Mouse (Mus musculus): ENCODE measurements around the gene Cradd.

Gene Cradd

DNA sequence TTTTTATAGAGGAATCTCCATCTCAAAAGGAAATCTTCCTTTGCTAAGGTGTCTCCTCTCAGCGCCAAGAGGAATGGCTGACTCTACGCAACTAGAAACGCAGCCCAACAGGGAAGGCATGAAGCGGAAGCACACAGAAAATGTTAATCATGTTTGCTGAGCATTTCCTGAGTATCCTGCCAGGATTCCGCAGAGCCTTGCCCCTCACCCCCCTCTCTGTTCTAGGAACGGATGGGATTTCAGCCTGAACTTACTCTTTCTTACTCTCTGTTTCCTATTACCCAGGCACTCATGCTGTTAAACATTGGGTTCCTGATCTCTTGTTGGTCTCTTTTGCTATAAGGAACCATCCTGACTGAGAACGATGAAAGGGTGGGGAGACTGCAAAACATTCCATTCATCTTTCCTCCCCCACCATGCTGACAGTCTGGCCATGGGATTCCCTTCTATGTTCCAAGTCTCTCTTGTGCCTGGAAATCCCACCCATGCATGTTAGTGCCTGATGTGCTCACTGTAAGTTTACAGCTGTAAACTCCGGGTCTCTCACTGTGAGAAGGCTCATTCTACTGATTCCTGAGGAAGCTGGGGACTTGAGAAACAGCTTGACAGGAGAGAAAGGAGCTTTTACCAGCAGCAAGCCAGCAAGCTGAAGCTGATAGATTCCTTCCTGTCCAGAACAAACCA, 161.1 kb downstream of the Cradd start:
- no peak for DNase-seq (ENCODE audit: low read depth, low spot score)

DNA sequence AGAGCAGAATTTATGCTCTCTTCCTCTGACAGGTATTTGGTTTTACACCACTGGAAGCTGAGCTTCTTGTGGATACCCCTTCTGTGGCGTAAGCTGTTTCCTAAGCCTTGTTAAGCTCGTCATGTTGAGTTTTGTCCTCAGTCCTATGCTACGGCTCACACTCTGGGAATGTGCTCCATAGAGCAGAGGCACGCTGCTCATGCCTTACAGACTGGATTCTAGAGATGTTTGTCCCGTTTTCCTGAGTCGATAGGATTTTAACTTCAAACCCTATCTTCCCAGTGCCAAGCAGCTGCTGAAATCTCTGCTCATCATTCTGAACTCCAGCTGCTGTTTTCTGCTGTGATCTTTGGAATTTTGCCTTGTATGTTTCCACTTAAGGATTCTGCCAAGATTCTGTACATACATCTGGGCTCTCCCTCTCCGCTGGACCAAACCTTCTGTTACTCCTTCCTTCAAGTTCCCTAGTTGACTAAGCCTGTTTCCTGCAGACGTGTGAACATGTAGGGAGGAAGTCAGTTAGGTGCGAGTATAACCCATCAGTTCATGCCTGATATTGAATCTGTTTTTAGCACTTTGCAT, 164.2 kb downstream of the Cradd start:
- DNase-seq (ENCODE audit: low read depth, low spot score): no peak

DNA sequence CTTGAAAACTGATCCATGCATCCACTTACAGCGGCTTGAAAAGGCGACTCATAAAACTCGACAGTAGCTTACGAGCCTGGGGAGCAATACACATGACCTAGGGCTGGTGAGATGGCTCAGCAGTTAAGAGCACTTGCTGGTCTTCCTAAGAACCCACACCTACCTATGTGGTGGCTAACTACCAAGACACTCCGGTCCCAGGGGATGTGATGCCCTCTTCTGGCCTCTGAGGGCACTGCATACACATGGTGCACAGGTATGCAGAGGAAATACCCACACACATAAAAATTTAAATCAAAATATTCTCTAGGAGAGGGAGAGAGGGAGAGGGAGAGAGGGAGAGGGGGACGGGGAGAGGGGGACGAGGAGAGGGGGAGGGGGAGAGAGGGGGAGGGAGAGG, 167.5 kb downstream of the Cradd start:
- DNase-seq (ENCODE audit: low read depth, low spot score): no peak

DNA sequence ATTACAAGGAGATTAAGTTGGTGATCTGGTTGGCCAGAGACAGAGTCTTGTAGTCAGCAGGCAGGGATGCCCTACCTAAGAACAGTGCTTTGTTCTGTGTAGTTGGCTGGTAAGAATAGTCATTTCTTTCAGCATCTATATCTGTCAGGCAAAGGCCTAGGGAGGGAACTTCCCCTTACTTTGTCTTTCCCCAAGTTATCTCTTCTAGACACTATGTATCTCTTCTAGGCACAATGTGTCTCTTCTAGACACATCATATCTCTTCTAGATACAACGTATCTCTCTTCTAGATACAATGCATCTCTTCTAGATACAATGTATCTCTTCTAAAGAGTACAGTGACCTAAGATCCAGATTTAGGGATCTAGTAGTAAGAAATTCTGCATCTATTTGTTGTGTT, 169.3 kb downstream of the Cradd start:
- DNase-seq (ENCODE audit: low read depth, low spot score): no peak

DNA sequence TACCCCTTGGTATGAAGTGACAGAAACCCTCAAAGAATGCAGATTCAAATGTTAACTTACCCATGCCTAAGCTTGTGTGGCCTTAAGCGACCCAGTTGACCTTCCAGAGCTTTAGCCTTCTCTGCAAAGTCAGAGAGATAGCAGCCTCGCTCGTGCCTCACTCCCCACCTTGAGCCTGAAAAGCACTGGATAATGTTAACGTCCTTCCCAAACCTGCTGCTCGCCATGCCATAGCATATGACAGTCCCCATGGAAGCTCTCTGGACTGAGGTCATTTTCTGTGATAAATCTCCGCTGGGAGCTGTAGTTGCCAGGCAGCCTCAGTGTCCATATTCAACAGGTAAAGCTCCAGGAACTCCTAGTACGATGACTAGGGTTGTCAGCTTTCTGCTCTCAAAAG, 170.7 kb downstream of the Cradd start:
- DNase-seq (ENCODE audit: low read depth, low spot score): no peak

DNA sequence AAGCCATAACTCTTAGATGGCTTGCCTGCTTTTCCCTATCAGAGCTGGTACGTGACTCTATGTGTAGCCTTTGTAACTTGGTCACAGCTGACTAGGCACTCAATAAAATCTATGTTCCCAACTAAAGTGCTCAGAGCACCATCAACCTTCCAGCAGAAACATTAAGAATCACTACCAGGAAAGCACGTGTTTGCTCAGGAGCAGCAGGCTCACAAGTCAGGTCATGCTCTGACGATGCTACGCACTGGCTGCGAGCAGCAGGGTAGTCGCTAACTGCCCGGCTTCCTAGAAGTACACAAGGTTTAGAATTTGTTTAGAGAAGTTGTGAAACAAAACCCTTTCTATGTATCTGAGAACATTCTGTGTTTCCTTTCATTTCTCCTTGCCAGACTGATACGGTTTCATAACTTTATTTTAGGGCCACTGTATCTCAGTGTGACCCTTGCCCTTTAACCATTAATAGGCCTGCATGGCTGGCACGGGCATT, 171.4 kb downstream of the Cradd start:
- DNase-seq (ENCODE audit: low read depth, low spot score): no peak

DNA sequence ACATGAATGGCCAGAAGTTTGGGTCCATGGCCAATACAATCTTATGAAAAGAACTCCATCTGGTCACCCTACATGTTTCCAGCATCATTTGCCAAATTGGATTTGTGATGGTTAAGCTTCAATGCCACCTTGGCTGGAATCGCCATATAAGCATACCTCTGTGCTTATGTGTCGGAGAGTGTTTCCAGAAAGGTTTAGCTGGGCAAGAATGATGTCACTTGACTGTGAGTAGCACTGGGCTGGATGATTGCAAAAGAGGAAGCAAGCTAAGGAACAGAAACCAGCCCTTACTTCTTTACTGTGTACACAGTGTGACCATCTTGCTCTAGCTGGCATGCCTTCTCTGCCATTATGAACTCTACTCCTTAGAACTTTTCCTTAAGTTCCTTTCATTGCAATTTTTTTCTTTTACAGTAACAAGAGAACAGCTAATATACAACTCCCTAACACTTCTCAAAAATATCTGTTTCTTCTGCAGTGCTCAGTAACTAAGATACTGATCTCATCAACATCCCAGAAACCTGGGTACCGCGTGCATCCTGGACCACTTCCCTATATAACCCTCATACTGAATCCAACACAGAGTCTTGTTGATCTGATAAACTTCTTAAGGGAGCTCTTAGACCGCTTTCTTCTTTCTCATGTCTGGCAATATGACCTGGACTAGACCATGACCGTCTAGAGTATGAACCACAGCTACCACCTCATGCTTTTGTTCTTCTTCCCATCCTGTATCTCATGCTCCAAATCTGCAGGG, 172.7 kb downstream of the Cradd start:
- no peak for DNase-seq (ENCODE audit: low read depth, low spot score)

DNA sequence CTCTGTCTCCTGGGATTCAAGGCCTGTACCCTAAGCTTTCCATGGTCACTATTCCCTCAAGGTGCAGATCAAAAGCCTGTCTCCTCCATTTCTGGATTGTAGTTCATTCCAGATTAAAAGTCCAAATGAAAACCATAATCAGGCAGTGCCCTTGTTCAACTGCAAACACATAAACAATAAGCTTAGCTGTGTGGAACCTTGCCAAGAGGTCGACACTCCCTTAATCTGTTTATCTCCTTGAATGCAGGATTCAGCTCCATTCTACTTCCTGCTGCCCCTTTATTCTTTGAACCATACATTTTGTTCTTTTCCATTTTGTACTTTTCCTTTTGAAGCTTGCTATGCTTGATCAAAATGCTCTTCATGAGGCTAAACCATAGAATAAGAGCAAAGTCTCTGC, 174.3 kb downstream of the Cradd start:
- DNase-seq (ENCODE audit: low read depth, low spot score): no peak

DNA sequence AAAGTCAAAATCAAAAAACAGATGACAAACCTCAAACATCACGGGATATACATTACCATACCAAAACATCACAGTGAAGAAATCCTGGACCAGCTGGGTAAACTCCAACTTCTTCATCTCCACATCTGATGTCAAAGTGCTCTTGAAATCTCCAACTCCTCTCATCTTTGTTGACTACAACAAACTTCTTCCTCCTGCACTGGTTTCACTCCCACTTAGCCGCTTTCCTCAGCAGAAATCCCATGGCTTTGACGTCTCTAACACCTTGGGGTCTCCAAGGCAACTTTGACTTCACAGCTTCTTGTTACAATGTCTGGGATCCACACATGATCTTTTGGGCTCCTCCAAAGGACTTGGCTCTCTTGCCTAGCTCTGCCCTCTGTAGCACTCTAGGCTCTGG, 175.3 kb downstream of the Cradd start:
- no peak for DNase-seq (ENCODE audit: low read depth, low spot score)

DNA sequence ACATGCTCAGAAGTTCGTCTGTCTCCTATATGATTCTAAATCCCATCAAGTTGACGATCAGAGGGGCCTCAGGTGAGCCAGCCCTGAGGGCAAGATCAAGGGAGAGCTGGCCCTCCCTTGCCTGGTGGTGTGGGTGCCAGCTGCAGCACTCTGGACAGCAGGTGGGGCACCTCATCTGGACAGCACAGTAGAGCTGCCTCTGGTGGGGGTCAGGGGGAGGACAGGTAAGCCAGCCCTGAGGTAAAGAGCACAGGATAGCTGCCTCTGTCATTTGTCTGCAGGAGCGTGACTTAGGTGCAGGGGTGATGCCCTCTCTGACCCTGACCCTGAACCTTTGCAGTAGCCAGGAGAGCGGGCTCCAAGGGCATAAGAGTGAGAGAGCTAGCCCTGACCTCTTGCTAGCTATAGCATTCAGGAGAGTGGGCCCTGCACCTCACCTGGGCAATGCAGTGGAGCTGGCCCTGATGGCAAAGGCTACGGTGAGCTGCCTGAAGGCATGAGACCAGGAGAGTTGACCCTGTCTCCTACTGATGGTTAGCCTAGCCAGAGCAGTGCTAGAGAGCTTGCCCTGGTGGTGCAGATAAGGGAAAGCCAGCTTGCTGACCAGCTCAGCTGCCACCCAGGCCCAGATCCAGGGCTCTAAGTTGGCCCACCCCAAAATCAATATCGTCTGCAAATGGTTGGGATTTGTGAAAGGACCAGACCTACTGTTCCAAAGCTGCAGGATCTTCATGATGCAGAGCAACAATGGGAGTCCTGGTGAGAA, 176.6 kb downstream of the Cradd start:
- no peak for DNase-seq (ENCODE audit: low read depth, low spot score)

DNA sequence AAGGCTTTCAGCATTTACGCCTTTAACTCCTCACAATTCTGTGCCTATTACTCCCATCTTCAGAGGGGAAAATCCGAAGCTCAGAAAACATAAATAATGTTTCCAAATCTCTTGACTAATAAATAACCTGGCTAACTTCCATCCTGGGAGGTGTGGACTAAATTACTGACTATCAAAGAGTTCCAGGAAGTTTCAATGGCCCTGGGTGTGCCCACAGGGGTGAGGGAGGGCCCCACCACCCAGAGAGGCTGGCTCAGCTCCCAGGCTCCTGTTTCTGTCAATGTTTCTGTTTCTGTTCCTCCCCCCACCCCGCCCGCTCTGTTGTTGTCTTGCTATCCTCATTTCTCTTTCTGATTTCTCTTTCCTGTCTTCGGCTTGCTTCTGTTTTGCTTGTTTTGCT, 177.4 kb downstream of the Cradd start:
- no peak for DNase-seq (ENCODE audit: low read depth, low spot score)

DNA sequence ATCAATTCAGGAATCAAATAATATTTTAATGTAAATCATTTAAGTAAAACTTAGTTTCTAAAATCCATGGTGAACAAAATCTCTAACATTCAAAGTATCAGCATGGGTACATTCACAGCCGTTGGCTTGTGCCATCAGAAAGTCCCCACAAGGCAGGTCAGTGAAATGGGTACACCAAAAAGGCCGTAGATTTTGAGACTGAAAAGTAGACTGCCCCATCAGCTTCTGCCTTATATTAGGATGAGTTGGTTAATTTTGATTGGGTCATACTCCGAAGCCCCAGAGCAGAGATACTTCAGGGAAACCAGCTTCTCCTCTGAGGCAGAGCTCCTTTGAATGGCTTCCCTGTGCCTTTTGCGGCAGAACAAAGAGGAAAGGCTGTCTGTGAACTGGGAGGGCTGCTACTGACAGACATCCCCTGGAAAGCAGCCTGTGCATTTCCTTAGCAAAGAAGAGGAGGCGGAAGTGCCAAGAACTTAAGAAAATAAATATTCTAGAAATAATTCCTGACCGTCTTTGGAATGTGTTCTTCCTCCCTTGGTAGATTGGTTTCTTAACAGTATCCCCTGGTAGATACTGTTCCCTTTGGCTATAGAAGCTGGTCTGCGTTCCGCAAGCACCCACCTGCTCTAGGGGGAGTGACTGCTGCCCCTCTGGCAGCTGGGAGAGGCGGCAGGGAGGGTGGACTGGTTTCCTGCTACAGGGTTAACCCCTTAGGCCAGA, 178.6 kb downstream of the Cradd start:
- no peak for DNase-seq (ENCODE audit: low read depth, low spot score)

DNA sequence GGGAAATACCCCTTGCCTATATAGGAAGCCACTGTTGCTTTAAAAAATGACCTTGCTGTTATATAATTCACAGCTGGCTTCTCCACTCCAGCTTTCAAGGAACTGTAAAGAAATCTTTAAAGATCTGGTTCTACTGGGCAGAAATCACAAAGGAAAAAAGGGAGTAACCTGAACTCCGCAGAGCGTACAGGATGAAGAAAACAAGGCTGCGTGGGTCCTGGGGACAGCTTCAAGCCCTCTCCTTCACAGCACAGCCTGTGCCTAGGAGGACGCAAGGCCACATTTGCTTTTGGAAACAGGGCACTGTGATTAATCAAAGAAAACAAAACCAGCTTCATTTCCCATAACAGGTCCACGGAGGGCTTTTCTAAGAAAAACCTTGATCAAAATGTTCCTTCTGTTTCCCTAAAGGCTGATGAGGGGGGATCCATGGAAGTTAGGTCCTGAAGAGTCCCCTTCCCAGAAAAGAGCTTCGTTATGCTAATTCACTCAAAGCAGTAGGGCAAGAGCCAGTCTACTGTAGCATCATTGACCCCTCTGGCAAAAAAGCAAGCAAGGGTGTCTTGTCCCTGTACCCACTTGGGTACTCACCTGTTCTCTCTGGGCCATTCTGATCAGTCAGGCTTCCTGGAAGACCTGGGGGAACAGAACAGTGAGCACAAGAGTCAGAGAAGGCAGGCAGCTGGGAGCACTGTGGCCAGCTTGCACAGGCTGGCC, 179.4 kb downstream of the Cradd start:
- no peak for DNase-seq (ENCODE audit: low read depth, low spot score)

DNA sequence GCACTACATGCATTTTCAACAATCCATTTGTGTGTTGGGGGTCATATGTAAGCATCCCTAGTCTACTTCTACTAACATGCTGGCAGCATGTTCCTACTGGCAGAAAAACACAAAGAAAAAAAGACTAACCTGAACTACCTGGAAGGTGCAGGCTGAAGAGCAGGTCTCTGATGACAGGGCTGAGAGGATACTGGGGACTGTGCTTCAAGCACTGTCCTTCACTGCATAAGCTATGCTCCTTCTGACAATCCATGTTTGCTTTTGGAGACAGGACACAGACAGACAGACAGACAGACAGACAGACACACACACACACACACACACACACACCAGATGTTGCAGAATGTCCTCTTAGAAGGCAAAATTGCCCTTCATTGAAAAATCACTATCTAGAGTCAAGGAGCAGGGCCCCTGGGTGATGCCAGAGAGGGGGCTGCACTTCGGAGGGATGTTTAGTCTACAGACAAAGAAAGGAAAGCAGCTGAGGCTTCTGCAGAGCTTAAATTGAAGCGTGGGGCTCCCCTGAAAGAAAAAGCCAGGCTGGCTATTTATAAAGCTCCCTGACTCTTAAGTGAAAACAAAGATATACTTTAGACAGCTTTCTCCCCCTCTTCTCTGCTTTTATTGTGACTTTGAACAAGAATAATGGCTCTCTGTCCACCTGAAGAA, 180.4 kb downstream of the Cradd start:
- DNase-seq (ENCODE audit: low read depth, low spot score): no peak

DNA sequence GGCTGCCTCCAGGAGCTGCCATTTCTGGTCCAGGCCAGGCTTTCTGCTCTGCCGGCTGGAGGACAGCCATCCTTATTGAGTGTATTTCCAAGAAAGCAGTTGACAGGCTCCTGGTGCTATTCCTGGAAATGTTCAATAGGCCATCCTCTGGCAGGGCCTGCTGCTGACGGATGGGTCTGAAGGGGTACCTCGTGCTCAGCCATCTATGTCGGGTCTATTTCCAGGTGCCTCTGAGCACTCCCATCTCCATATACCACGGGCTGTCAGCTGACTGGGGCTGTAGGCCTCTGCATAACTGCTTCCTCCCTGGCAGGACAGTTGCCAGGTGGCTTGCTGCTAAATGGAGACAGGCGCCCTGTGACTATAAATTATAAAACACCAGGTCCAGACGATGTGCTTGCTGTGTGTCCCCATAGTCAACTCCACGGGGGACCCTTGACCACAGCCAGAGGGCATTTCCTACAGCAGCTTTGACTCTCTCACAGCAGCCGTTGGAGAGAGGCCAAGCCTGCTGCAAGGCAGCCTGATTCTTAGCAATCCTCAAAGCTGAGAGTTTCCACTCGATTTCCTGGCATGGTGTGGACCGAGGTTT, 181.0 kb downstream of the Cradd start:
- peak; percentile 30 for DNase-seq (ENCODE audit: low read depth, low spot score)

DNA sequence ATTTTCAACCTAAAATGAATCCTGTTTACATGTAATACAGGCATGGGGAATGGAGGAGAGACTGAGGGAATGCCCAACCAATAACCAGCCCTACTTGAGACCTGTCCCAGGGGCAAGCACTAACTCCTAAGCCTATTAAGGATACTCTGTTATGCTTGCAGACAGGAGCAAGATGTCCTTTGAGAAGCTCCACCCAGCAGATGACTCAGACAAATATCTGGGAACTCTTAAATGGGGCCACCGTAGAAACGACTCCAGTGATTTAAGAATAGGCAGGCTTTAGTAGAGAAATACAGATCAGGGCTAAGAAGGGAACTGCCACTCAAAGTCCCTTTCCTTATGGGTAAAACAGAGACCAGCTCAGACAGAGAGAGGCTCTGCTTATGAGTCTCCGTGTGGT, 182.9 kb downstream of the Cradd start:
- DNase-seq (ENCODE audit: low read depth, low spot score): no peak

DNA sequence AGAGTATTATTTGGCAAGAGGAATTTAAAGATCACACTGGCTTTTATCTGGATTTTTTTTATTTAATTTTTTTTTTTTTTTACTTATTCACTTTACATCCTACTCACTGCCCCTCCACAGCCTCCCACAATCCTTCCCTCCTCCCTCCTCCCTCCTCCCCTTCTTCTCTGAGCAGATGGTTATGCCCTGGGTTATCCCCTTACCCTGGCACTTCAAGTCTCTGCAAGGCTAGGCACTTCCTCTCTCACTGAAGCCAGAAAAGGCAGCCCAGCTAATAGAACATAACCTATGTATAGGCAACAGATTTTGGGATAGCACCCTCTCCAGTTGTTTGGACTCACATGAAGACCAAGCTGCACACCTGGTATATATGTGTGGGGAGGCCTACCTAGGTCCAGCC, 183.7 kb downstream of the Cradd start:
- no peak for DNase-seq (ENCODE audit: low read depth, low spot score)

DNA sequence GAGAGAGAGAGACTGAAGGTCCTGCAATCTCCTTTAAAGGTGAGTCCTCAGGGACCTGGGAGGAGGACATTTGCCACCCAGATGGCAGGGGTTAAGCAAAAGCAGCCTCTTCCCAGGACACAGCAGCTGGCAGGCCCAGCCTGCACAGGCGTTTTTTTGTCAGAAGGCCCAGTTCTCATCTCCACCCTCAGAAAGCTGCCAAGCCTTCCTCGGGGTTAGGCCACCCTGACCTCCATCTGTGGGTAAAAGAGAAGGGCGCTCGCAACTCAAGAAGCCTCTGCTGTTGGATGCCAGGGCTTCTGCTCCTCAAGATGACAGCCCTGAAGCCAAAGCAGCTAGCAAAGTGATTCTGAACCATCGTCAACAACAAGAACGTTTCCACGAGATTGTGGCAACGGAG, 184.3 kb downstream of the Cradd start:
- DNase-seq (ENCODE audit: low read depth, low spot score): no peak

DNA sequence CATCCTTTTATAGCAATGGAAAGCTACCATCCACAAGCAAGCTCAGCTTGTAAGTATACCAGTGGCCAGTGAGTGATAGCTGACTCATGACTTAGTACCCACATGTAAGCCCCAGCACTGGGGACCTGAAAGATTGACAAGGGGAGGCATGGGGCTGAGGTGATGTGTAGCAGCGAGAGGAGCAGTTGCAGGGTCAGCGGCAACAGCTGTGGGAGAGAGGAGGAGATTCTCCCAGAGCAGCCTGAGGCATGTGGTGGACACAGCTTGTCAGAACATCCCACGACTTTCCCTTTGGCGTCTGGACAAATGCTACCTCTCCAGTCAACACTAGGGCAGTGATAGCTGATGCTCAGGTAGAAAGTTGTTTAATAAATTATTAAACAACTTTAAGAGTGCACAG, 190.9 kb downstream of the Cradd start:
- no peak for DNase-seq (ENCODE audit: low read depth, low spot score)
